Mouse (Mus musculus): ENCODE measurements around the gene Lrrc51.

GRCm38 (mm10) chr7:101956481-101956880, 22.8 kb upstream of the Lrrc51 start:
- no peak for TF ChIP-seq RCOR1 (IDR thresholded peaks at IDR 0.05; ENCODE audit: low read depth, low read length)
- no peak for TF ChIP-seq ZC3H11A (IDR thresholded peaks at IDR 0.05; ENCODE audit: low read depth, low read length)
- no peak for TF ChIP-seq POLR2A (IDR thresholded peaks at IDR 0.05; ENCODE audit: control insufficient read depth in 1 of 2, insufficient read depth in 1 of 2, low read depth in 1 of 2, low read length in 2 of 2, poor library complexity in 1 of 2)
- no peak for TF ChIP-seq CTCF (IDR thresholded peaks at IDR 0.05 in 2 of 3, conservative IDR thresholded peaks at IDR 0.05 in 1 of 3; ENCODE audit: control insufficient read depth in 1 of 3, insufficient read depth in 1 of 3, low read depth in 2 of 3, low read length in 3 of 3, poor library complexity in 1 of 3, severe bottlenecking in 1 of 3)
- TF ChIP-seq TAL1 (IDR thresholded peaks at IDR 0.05; ENCODE audit: low read length) = no peak
- TF ChIP-seq TCF12 (IDR thresholded peaks at IDR 0.05; ENCODE audit: low read depth, low read length) = no peak
- no peak for TF ChIP-seq MAX (IDR thresholded peaks at IDR 0.05; ENCODE audit: low read length)
- TF ChIP-seq EP300 (IDR thresholded peaks at IDR 0.05; ENCODE audit: low read depth in 1 of 2, low read length in 2 of 2) = peak in 1 of 2 experiments; percentile 41; a peak in 1 of 4 replicates
- no peak for TF ChIP-seq ZKSCAN1 (IDR thresholded peaks at IDR 0.05; ENCODE audit: low read depth, low read length)
- no peak for TF ChIP-seq USF2 (IDR thresholded peaks at IDR 0.05; ENCODE audit: borderline replicate concordance in 1 of 2, insufficient read depth in 1 of 2, low read depth in 1 of 2, low read length in 2 of 2)
- no peak for TF ChIP-seq POLR2AphosphoS5 (IDR thresholded peaks at IDR 0.05; ENCODE audit: borderline replicate concordance, low read depth, low read length)
- peak; percentile 34; the same call in 1 of the 2 replicates for TF ChIP-seq GATA1 (IDR thresholded peaks at IDR 0.05; ENCODE audit: low read depth, low read length)
- TF ChIP-seq ZNF384 (IDR thresholded peaks at IDR 0.05; ENCODE audit: low read depth, low read length) = no peak
